Mouse (Mus musculus): ENCODE results near the gene Ccdc32. TPM values are rescaled to one million over a fixed set of nuclear protein-coding genes. Genes with fewer than 3 reads are reported as not detected.
"Not testable (repeated sequence)": the region's sequence is repeated elsewhere in the genome, so short reads cannot be mapped to it uniquely, and the experiment has no call there.

Ccdc32 gene
- polyA plus RNA-seq, 1 experiment from 2014 or later = 20.5 TPM

GRCm38 (mm10) chr2:119025239-119025616 lies 4.0 kb downstream of the Ccdc32 start:
- WGBS = 76% methylated on average over 4 of the region's 4 CpGs
- no peak for DNase-seq (ENCODE audit: extremely low spot score, low spot score)
- Histone ChIP-seq H3K9me3 (no peaks in the 10 kb centered on the region), H3K4me1 (peaks cover 17% of the 10 kb centered on the region), H3K4me3 (no peak overlapping the region), H3K27ac (no peak overlapping the region), H3K27me3 (ENCODE audit: poor library complexity, severe bottlenecking) (no peaks in the 10 kb centered on the region), H3K36me3 (replicated peaks) (peaks cover 55% of the 10 kb centered on the region)

DNA sequence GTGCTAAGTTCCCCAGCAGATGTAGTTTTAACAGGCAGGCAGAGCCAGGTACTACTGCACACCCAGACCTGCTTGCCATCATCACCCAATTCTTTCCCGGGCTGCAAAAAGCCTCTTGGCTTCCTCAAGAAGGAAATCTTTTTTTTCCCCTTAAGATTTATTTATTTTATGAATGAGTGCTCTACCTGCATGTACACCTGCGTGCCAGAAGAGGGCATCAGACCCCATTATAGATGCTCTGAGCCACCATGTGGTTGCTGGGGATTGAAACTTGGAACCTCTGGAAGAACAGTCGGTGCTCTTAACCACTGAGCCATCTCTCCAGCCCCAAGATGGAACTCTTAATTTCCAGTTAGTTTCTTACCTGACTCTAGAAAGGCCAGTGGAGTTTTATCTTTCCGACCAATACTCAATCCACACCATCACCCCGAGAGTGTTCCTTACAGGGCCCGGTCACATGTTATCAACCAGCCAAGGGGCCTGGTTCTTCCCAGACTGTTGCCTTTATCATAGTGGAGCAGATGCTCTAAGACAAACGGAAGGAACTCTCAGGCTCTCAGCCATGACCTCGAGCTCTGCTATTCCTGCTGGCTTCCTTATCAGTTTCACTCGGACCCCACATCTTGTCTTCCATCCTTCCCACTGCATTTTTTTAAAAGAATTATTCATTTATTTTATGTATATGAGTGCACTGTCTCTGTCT lies 4.5 kb downstream of the Ccdc32 start:
- H3K9me3 ChIP-seq = no peaks in the 10 kb centered on the region
- no peak overlapping the region for H3K27ac ChIP-seq
- H3K4me3 ChIP-seq = no peak overlapping the region
- no peak for DNase-seq (ENCODE audit: extremely low spot score, low spot score)
- H3K36me3 ChIP-seq (replicated peaks) = peaks cover 58% of the 10 kb centered on the region
- H3K4me1 ChIP-seq = peaks cover 16% of the 10 kb centered on the region
- H3K27me3 ChIP-seq (ENCODE audit: poor library complexity, severe bottlenecking) = no peaks in the 10 kb centered on the region
- 71% methylated on average over 9 of the region's 9 CpGs for WGBS

GRCm38 (mm10) chr2:119023154-119023660 lies 6.0 kb downstream of the Ccdc32 start:
- 94% methylated on average over 6 of the region's 6 CpGs for WGBS
- Histone ChIP-seq H3K9me3 (no peaks in the 10 kb centered on the region), H3K4me3 (no peak overlapping the region), H3K4me1 (peaks cover 15% of the 10 kb centered on the region), H3K36me3 (replicated peaks) (peaks cover 71% of the 10 kb centered on the region), H3K27ac (no peak overlapping the region), H3K27me3 (ENCODE audit: poor library complexity, severe bottlenecking) (no peaks in the 10 kb centered on the region)
- DNase-seq (ENCODE audit: extremely low spot score, low spot score) = no peak

- Histone ChIP-seq H3K9me3 (no peaks in the 10 kb centered on the region; the same call in 1 of the 2 replicates), H3K36me3 (replicated peaks) (peaks cover 63% of the 10 kb centered on the region), H3K4me1 (peaks cover 11% of the 10 kb centered on the region), H3K27me3 (ENCODE audit: poor library complexity, severe bottlenecking) (no peaks in the 10 kb centered on the region), H3K4me3 (no peak overlapping the region), H3K27ac (no peak overlapping the region)
- DNase-seq (ENCODE audit: extremely low spot score, low spot score) = no peak
- WGBS = 64% methylated on average over 4 of the region's 4 CpGs
Measured at GRCm38 (mm10) chr2:119019538-119019937, 9.7 kb downstream of the Ccdc32 start.

- Histone ChIP-seq H3K36me3 (replicated peaks) (peaks cover 61% of the 10 kb centered on the region), H3K27me3 (ENCODE audit: poor library complexity, severe bottlenecking) (no peaks in the 10 kb centered on the region), H3K4me3 (no peak overlapping the region), H3K27ac (no peak overlapping the region), H3K9me3 (no peaks in the 10 kb centered on the region; the same call in 1 of the 2 replicates), H3K4me1 (peaks cover 11% of the 10 kb centered on the region)
- DNase-seq (ENCODE audit: extremely low spot score, low spot score) = no peak
- 16% methylated on average over 5 of the region's 5 CpGs for WGBS
Measured at GRCm38 (mm10) chr2:119019131-119019530, 10.1 kb downstream of the Ccdc32 start.

GRCm38 (mm10) chr2:119018391-119019122 lies 10.6 kb downstream of the Ccdc32 start:
- Histone ChIP-seq H3K9me3 (no peaks in the 10 kb centered on the region; the same call in 1 of the 2 replicates), H3K27ac (peak overlapping the region; percentile 26; the same call in 1 of the 2 replicates), H3K36me3 (replicated peaks) (peaks cover 58% of the 10 kb centered on the region), H3K27me3 (ENCODE audit: poor library complexity, severe bottlenecking) (no peaks in the 10 kb centered on the region), H3K4me1 (peaks cover 11% of the 10 kb centered on the region), H3K4me3 (no peak overlapping the region)
- 68% methylated on average over 22 of the region's 22 CpGs for WGBS
- no peak for DNase-seq (ENCODE audit: extremely low spot score, low spot score)

GRCm38 (mm10) chr2:119017647-119018046 lies 11.5 kb downstream of the Ccdc32 start:
- 95% methylated on average over 3 of the region's 3 CpGs for WGBS
- Histone ChIP-seq H3K27me3 (ENCODE audit: poor library complexity, severe bottlenecking) (no peaks in the 10 kb centered on the region), H3K27ac (no peak overlapping the region), H3K36me3 (replicated peaks) (peaks cover 49% of the 10 kb centered on the region), H3K4me1 (peaks cover 11% of the 10 kb centered on the region), H3K4me3 (no peak overlapping the region), H3K9me3 (no peaks in the 10 kb centered on the region; the same call in 1 of the 2 replicates)
- DNase-seq (ENCODE audit: extremely low spot score, low spot score) = no peak

DNA sequence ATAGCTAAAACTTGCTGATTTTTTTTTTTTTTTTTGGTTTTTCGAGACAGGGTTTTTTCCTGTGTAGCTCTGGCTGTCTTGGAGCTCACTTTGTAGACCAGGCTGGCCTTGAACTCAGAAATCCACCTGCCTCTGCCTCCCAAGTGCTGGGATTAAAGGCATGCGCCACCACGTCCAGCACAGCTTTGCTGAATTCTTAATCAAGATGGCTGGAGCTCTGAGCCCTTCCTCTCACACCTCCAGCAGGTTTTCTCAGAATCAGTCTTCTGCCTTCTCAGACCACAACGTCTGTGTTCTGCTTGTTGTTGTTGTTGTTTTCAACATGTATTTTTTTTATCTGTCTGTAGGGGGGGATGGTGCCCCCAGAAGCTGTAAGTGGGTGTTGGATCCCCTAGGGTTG lies 12.9 kb downstream of the Ccdc32 start:
- Histone ChIP-seq H3K4me1 (peaks cover 11% of the 10 kb centered on the region), H3K36me3 (replicated peaks) (peaks cover 36% of the 10 kb centered on the region)
- WGBS = 81% methylated on average over 4 of the region's 4 CpGs
- not testable (repeated sequence) for H3K4me3 ChIP-seq; H3K27me3 ChIP-seq (ENCODE audit: poor library complexity, severe bottlenecking); DNase-seq (ENCODE audit: extremely low spot score, low spot score); H3K9me3 ChIP-seq; H3K27ac ChIP-seq

DNA sequence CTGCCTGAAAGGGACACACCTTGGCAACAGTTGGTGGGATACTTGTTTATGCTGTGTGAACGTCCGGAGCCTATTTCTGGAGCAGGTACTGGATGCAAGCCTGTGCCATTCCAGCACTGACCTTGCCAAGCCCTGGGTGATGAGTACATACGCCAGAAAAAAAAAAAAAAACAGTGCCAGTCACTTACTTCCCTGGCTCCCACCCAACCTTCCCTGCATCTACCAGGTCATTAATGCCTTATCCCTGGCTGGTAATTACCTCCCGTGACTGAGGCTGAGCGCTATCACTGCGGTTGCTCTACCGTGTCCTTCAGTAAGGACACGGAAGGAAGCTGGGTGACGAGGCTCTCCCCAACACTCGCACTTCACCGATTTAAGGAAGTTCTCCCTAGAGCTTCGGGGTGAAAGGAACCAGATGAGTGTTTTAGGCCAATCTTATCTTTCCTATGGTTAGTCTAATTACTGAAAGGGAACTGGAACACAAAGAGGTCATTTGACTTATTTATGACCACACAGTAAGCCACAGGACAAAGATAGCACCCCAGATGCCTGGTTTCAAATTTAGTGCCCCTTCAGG lies 13.5 kb downstream of the Ccdc32 start:
- Histone ChIP-seq H3K27me3 (ENCODE audit: poor library complexity, severe bottlenecking) (no peaks in the 10 kb centered on the region), H3K9me3 (no peaks in the 10 kb centered on the region; the same call in 1 of the 2 replicates), H3K4me3 (no peak overlapping the region), H3K4me1 (peaks cover 11% of the 10 kb centered on the region), H3K36me3 (replicated peaks) (peaks cover 29% of the 10 kb centered on the region), H3K27ac (no peak overlapping the region)
- DNase-seq (ENCODE audit: extremely low spot score, low spot score) = no peak
- 84% methylated on average over 12 of the region's 12 CpGs for WGBS

DNA sequence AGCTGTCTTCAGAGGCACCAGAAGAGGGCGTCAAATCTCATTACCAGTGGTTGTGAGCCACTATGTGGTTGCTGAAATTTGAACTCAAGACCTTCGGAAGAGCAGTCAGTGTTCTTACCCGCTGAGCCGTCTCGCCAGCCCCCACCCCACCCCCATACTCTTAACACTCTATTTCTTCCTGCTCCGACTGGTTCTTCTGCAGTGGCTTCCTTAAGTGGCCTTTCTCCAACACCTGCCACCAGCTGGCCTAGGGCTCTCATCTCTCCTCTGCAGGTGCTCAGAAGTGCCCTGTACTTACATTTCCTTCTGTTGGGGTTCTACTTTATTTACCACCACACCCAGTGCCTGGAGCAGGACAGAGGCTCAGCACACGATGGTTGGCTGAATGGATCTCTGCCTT lies 14.2 kb downstream of the Ccdc32 start:
- no peaks in the 10 kb centered on the region for H3K27me3 ChIP-seq (ENCODE audit: poor library complexity, severe bottlenecking)
- H3K4me1 ChIP-seq = peaks cover 11% of the 10 kb centered on the region
- H3K36me3 ChIP-seq (replicated peaks) = peaks cover 24% of the 10 kb centered on the region
- no peaks in the 10 kb centered on the region; the same call in 1 of the 2 replicates for H3K9me3 ChIP-seq
- no peak overlapping the region for H3K27ac ChIP-seq
- 85% methylated on average over 7 of the region's 7 CpGs for WGBS
- DNase-seq (ENCODE audit: extremely low spot score, low spot score) = no peak
- H3K4me3 ChIP-seq = no peak overlapping the region

DNA sequence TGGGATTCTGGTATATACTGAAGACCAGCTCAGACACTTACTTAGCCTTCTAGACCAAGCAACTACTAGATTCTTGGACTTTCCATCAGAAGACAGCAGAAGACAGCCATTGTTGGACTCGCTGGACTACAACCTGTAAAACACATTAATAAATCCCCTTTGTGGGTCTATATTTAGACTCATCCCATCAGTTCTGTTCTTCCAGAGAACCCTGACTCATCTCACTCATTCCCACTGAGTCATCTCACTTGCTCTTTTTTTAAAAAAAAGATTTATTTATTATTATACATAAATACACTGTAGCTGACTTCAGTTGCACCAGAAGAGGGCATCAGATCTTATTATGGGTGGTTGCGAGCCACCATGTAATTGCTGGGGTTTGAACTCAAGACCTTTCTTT lies 19.8 kb downstream of the Ccdc32 start:
- Histone ChIP-seq H3K27ac (no peak overlapping the region), H3K4me3 (no peak overlapping the region), H3K4me1 (no peaks in the 10 kb centered on the region), H3K9me3 (no peaks in the 10 kb centered on the region), H3K27me3 (ENCODE audit: poor library complexity, severe bottlenecking) (no peaks in the 10 kb centered on the region), H3K36me3 (replicated peaks) (no peaks in the 10 kb centered on the region)
- no peak for DNase-seq (ENCODE audit: extremely low spot score, low spot score)
- WGBS = 95% methylated on average over 2 of the region's 2 CpGs

DNA sequence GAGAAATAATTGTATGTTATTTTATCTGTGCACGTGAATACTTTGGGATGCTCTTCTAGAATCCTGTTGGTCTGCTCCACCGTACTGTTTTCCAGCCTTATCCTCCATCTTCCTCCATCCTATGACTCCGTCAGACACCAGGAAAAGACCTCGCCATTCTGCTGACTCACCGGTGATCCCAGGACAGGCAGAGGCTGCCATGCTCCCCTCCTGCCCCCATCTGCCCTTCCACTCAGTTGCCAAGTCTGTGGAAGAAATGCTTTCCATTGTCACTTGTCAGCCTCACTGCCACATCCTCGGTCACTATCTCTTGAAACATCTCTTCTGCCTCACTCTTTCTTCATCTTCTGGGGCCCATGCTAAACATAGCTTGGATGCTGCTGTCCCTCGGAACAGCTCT lies 22.3 kb downstream of the Ccdc32 start:
- Histone ChIP-seq H3K36me3 (replicated peaks) (no peaks in the 10 kb centered on the region), H3K4me3 (no peak overlapping the region), H3K4me1 (no peaks in the 10 kb centered on the region), H3K27ac (no peak overlapping the region), H3K27me3 (ENCODE audit: poor library complexity, severe bottlenecking) (no peaks in the 10 kb centered on the region), H3K9me3 (no peaks in the 10 kb centered on the region)
- WGBS = 85% methylated on average over 7 of the region's 7 CpGs
- DNase-seq (ENCODE audit: extremely low spot score, low spot score) = no peak

Measured in forebrain, embryonic 10.5 days (tissue).